Mouse (Mus musculus) embryonic facial prominence, embryonic 10.5 days (tissue): ENCODE measurements around the gene Cdk10. TPM values are rescaled to one million over a fixed set of nuclear protein-coding genes. Genes with fewer than 3 reads are reported as not detected.

Source experiments
- DNase-seq: peaks from one replicate; pipeline ENCODE4 v3.0.0-alpha.2; 2017; ENCODE audit warnings: low spot score
- H3K27ac ChIP-seq: fragments of 300-500 bp; sonication (generic); replicated peaks from 2 replicates; pipeline ENCODE4 v1.5.1; 2016; ENCODE audit warnings: mild to moderate bottlenecking
- H3K27me3 ChIP-seq: fragments of 300-500 bp; sonication (generic); replicated peaks from 2 replicates; pipeline ENCODE4 v1.6.1; 2016; ENCODE audit warnings: low read depth, mild to moderate bottlenecking; ENCODE audit not compliant: poor library complexity, severe bottlenecking
- H3K36me3 ChIP-seq: fragments of 300-500 bp; sonication (generic); replicated peaks from 2 replicates; pipeline ENCODE4 v1.6.1; 2016; ENCODE audit warnings: mild to moderate bottlenecking, moderate library complexity
- H3K4me1 ChIP-seq: fragments of 300-500 bp; sonication (generic); 2 replicates; pipeline ENCODE4 v1.6.1; 2016
- H3K4me3 ChIP-seq: fragments of 300-500 bp; sonication (generic); 2 replicates; pipeline ENCODE4 v1.5.1; 2016; ENCODE audit warnings: mild to moderate bottlenecking, moderate library complexity
- H3K9me3 ChIP-seq: fragments of 300-500 bp; sonication (generic); 2 replicates; pipeline ENCODE4 v1.6.1; 2016; ENCODE audit warnings: mild to moderate bottlenecking
- WGBS: fragments of 180-500 bp; shearing (Covaris S2); methylation state at CpG from one replicate; pipeline ENCODE4 v1.1.7; 2016; 5-methylcytosine and 5-hydroxymethylcytosine counted together
- polyA plus RNA-seq: library from polyadenylated mRNA; unstranded; fragments of >200 nt; fragmentation: Nextera tagmentation; extraction: Ambion mirVana; gene quantifications from 2 replicates; pipeline ENCODE4 v1.2.1, GENCODE M21; 2016

Cdk10 gene
- polyA plus RNA-seq, 1 experiment from 2014 or later = 36.4 TPM

DNA sequence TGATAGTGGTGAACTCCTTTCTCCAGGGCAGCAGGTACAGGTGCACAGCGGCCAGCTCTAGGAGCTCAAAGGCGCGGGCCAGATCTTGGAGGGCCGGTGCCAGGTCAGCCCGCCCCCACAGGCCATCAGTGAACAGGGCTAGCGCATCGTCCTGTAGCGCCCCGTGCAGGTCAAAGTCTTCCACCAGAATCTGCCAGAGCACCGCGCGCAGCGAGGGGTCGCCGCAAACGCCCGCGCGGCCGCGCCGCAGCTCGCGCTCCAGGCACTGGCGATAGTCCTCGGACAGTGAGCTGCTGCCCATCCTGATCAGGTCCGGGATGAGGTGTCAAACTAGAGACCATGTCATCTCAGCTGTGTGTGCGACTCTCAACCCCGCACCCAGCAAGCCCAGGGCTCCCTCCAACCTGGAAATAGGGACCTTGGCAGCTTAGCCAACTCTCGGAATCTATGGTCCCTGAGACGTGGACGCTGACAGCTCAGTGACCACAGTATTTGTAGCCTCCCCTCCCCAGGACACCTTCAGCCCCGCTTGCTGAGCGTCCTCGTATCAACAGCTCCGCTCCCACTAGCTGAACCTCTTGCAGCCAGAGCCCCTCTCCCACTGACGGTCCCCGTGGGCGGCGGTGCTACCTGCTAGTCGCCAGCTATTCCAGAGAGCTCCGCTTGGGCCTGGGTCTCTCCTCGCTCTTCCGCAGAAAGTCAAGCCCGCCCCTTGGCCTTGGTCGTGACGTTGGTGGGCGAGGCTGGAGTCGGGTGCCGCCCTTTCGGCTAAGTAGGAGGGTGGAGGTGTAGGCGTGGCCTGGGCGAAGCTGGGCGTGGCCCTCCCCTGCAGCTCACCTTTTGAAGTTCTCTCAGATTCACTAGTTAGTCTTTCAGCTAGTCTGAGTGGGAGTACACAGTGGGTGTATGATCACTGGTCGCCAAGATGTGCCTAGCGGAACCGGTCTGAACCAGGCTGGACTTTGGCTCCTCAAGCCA is 11.2 kb downstream of the Cdk10 start, which contains the start of gene Spata2l:
Spata2l (minus strand) TSS at position 714 of the 978 bp plus-strand sequence.
- H3K27ac ChIP-seq = peak within 1 kb of the TSS; percentile 5; the same call in 1 of the 2 replicates

DNA sequence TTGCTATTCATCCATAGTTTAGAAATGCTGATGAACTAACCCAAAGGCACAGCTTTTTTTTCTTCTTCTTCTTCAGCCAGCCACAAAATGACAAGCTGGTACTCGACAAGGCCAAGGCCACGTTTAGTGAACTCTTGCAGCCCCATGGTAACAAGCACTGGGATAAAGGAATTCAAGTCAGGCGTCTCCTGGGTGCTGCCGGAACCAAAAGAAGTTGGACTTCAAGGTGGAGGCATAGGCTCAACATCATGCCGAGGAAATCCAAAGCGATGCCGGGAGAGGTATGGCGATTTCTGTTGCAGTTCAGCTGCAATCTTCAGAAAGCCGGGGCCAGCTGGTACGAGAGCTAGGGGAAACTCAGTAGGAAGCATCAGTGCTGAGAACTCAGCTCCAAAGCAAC is 14.8 kb downstream of the Cdk10 start:
- Histone ChIP-seq H3K36me3 (peaks cover 31% of the 10 kb centered on the region), H3K27ac (no peak overlapping the region), H3K27me3 (peaks cover 27% of the 10 kb centered on the region), H3K4me1 (peaks cover 20% of the 10 kb centered on the region), H3K9me3 (no peaks in the 10 kb centered on the region), H3K4me3 (no peak overlapping the region)
- DNase-seq = no peak
- 92% methylated on average over 10 of the region's 10 CpGs for WGBS

More for the DNA sequence above, 11.2 kb downstream of the Cdk10 start, which contains the start of gene Spata2l:
- H3K9me3 ChIP-seq = no peaks in the 10 kb centered on the region
- peaks cover 51% of the 10 kb centered on the region for H3K27me3 ChIP-seq
- H3K36me3 ChIP-seq = peaks cover 5% of the 10 kb centered on the region; the same call in 1 of the 2 replicates
- 2% methylated on average over 57 of the region's 57 CpGs for WGBS
- H3K4me1 ChIP-seq = peaks cover 30% of the 10 kb centered on the region
- H3K4me3 ChIP-seq = peak within 1 kb of the TSS; percentile 57
- peak; percentile 92 for DNase-seq

DNA sequence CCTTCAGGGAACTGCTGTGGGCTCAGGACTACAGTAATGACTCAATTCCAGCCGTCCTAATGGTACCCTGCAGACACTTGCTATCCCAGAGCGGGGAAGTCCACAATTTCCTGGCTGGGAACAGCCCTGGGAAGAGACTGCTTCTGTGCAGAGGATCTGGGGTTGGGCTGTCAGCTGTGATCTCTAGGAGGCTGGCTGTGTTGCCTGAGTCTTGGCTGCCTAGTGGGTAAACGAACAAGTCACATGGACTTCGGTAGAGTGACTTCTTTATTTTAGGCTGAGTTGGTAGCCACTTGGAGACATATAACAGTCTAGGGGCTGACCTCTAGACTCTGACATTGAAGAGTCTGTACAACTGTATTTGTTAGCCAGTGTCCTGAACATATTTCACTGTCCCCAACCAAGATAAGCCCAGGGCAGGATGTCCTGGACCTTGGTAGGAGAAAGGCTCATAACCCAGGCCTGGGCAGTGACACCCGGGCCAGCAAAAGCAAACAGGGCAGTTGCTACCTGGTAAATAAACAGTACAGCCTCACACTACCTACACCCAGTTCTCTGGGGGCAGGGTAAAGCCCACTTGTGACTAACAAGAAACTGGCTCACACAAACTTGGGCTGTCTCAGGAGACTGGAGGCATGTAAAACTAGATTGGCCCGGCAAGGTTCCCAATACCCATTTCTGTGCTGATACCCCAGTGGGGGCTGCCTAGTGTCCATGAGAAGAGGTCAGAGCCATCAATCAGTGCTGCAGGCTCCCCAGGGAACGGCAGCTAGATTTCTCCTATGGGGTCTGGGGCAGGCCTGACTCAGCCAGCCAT is 17.7 kb downstream of the Cdk10 start:
- Histone ChIP-seq H3K27me3 (no peaks in the 10 kb centered on the region), H3K36me3 (peaks cover 60% of the 10 kb centered on the region), H3K27ac (no peak overlapping the region), H3K4me3 (no peak overlapping the region), H3K9me3 (no peaks in the 10 kb centered on the region), H3K4me1 (no peaks in the 10 kb centered on the region)
- whole genome bisulfite sequencing = 87% methylated on average over 7 of the region's 7 CpGs
- DNase-seq = no peak

DNA sequence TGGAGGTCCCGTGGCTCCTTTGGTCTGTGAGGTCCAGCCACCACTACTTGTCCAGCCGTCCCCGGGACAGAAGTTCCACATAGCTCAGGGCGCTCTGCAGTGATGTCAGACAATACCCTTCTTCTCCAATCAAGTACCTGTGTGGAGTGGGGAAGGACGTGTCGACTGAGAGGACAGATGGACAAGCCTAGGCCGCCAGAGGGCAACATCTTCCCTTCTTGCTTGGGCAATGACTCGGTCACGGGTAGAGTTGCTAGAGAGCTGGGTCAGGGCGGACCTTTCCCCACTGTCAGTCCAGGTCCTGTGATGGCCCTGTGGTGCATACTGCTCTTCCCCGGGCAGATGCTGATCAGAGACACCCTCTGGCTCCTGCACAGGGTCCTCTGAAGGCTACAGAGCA is 18.4 kb downstream of the Cdk10 start:
- Histone ChIP-seq H3K4me3 (no peak overlapping the region), H3K27ac (no peak overlapping the region), H3K4me1 (no peaks in the 10 kb centered on the region), H3K36me3 (peaks cover 68% of the 10 kb centered on the region), H3K27me3 (no peaks in the 10 kb centered on the region), H3K9me3 (no peaks in the 10 kb centered on the region)
- 69% methylated on average over 11 of the region's 11 CpGs for WGBS
- DNase-seq = no peak

DNA sequence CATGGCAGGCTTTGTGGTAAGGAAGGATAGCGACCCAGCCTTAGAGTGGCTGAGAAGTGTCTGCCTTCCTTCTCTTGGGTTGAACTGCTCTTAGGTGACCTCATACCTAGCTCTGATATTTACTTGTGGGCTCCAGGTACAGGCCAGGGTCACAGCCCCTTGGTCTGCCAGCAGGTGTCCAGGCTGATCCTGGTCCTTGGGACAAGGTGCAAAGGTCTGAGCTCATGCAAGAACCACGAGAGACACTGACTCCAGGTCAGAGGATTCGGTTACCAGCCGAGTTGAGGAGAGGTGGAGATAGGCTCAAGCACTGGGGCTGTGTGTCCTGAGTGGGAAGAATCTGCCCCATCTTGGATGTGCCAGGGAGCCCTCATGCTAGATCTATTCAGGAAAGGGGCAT is 19.7 kb downstream of the Cdk10 start:
- Histone ChIP-seq H3K27me3 (no peaks in the 10 kb centered on the region), H3K36me3 (peaks cover 81% of the 10 kb centered on the region), H3K4me1 (no peaks in the 10 kb centered on the region), H3K9me3 (no peaks in the 10 kb centered on the region), H3K4me3 (no peak overlapping the region), H3K27ac (no peak overlapping the region)
- whole genome bisulfite sequencing = 90% methylated on average over 4 of the region's 4 CpGs
- no peak for DNase-seq

DNA sequence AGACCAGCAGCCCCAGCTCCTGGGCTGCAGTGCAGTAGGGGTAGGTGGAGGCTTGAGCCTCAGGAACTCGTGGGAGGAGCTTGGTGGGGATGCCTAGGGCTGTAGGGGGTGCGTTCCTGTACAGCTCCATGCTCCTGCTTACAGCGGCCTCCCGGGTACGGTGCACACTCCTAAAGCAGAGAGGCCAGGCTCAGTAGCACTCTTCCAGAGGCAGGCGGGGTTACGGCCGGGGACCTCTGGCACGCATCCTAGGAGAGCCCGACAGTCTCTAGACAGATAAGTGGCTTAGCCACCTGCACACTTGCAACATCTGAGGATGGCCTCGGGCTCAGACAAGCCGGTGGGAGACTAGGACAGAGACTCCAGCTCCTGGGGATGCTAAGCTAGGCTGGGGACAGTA is 20.9 kb downstream of the Cdk10 start:
- H3K36me3 ChIP-seq = peaks cover 93% of the 10 kb centered on the region

DNA sequence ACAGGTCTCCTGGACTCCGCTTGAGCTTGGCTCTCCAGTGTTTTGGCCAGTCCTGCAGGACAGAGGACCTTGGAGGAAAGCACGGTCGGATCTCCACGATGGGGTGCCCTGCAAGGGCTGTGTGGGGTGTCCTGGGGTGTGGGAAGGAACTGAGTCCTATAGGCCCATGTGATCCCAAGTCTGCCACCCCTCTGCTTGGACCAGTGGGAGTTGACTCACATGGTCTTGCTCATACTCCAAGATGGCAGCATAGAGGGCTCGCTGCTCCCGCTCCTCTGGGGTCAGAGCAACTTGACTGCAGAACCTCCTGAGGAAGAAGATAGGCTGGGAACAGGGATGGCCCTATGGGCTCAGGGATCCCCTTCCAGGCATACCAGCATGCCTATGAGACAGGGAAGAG is 23.1 kb downstream of the Cdk10 start:
- 94% methylated on average over 6 of the region's 6 CpGs for WGBS
- Histone ChIP-seq H3K36me3 (peaks cover 97% of the 10 kb centered on the region), H3K27ac (no peak overlapping the region), H3K4me3 (no peak overlapping the region), H3K4me1 (peaks cover 10% of the 10 kb centered on the region), H3K9me3 (no peaks in the 10 kb centered on the region), H3K27me3 (no peaks in the 10 kb centered on the region)
- no peak for DNase-seq

More for the DNA sequence above, 20.9 kb downstream of the Cdk10 start:
- Histone ChIP-seq H3K27me3 (no peaks in the 10 kb centered on the region), H3K9me3 (no peaks in the 10 kb centered on the region), H3K4me1 (no peaks in the 10 kb centered on the region), H3K27ac (no peak overlapping the region), H3K4me3 (no peak overlapping the region)
- no peak for DNase-seq
- WGBS = 88% methylated on average over 12 of the region's 12 CpGs

DNA sequence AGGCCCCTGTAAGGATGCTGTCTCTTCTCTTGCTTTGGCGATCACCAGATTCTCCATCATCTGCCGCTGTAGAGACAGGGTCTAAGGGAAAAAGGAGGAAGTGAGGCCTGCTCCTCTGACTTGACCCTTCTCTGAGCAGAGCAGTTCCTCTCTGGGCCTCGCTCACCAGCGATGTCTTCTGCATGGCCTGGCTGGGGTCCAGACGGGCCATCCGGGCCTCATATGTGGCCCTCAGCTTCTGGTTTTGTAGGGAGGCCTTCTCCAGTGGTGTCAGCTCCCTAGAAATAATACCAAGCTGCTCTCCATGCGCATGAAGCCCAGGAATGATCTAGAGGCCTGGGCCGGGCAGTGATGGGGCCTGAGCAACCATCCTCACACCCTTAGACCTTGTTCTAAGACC is 24.0 kb downstream of the Cdk10 start:
- Histone ChIP-seq H3K9me3 (no peaks in the 10 kb centered on the region), H3K27ac (no peak overlapping the region), H3K27me3 (no peaks in the 10 kb centered on the region), H3K4me1 (peaks cover 19% of the 10 kb centered on the region), H3K4me3 (no peak overlapping the region), H3K36me3 (peaks cover 89% of the 10 kb centered on the region)
- 94% methylated on average over 8 of the region's 8 CpGs for WGBS
- DNase-seq = no peak

DNA sequence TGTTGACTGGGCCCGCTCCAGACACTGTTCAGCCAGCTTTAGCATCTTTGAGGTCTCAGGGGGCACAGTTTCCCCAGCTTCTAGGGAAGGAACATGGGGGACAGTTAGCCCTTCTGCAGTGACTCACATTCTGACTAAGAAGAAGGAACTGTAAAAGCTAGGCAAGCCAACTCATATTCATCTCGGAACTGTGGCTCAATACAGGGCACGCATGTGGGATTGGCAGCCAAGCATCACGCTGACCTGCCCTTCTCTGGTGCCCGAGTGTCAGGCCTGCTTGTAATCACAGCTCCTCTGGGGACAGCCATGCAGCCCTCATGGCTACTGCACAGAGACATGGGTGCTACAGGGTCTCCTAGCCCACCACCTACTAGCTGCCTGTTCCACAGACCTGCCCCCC is 26.3 kb downstream of the Cdk10 start:
- peaks cover 69% of the 10 kb centered on the region for H3K36me3 ChIP-seq
- H3K4me3 ChIP-seq = no peak overlapping the region
- H3K4me1 ChIP-seq = peaks cover 36% of the 10 kb centered on the region
- no peak overlapping the region for H3K27ac ChIP-seq
- no peak for DNase-seq
- H3K9me3 ChIP-seq = no peaks in the 10 kb centered on the region
- H3K27me3 ChIP-seq = no peaks in the 10 kb centered on the region
- 91% methylated on average over 5 of the region's 5 CpGs for WGBS

DNA sequence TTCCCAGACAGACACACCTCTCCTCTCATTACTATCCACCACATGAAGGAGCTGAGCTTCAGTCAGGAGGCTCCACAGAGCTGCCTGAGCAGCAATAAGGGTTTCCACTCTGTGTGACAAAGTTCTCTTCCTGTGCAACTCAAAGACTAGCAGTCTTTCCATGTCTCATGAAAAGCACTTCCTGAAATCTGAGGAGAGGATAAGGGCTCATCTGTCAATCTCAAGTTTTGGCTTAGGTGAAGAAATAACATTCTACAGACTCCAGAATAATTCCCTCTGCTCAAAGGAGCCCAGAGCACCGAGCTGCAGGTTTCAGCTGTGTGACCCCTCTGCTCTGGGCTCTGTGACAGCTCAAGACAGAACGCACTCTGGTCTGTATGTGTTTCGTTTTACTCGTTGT is 28.3 kb downstream of the Cdk10 start:
- peak overlapping the region; percentile 96; the same call in 1 of the 2 replicates for H3K27ac ChIP-seq
- DNase-seq = no peak
- peaks cover 69% of the 10 kb centered on the region for H3K36me3 ChIP-seq
- H3K27me3 ChIP-seq = no peaks in the 10 kb centered on the region
- 49% methylated on average over 4 of the region's 4 CpGs for WGBS
- peaks cover 49% of the 10 kb centered on the region for H3K4me1 ChIP-seq
- peak overlapping the region; percentile 95 for H3K4me3 ChIP-seq
- H3K9me3 ChIP-seq = no peaks in the 10 kb centered on the region

DNA sequence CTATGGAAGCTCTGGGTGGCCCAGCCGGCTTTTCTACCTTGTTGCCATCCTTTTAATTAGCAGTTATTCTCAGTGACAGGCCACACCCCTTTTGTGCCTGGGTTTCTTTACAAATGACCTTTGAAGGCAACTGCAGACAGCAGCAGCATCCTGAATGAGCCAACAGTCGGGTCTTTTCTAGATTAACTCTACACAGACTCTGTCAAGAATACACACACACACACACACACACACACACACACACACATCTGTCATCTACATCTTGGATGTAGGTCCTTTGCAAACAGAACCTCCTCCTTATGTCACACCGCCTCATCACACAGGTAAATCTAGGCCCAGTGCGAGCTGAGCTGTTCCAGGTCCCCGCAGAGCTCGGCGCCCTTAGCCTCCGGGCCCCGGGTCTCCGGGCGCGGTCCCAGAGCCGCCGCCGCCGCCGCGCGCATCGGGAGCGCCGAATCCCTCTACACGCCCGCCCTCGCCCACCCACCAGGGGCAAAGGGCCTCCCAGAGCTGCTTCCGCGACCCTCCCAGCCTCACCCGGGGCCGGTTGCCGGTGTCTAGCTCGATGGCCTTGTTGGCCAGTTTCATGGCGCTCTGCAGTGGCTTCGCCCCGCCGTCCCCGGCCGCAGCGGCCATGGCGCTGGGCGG is 28.9 kb downstream of the Cdk10 start:
- Histone ChIP-seq H3K36me3 (peaks cover 69% of the 10 kb centered on the region), H3K27me3 (no peaks in the 10 kb centered on the region), H3K27ac (peak overlapping the region; percentile 96), H3K4me1 (peaks cover 49% of the 10 kb centered on the region), H3K4me3 (peak overlapping the region; percentile 95), H3K9me3 (no peaks in the 10 kb centered on the region)
- DNase-seq = no peak
- under 1% methylated on average over 40 of the region's 40 CpGs for WGBS
